8 mouse cellular contexts compared by ENCODE assay signal in genomic region chr4:133026826-133027375, GRCm38 (mm10). TPM values are rescaled to one million over a fixed set of nuclear protein-coding genes. Genes with fewer than 3 reads are reported as not detected.
A peak's percentile ranks its signal among the peaks of the same experiment; 100 is the strongest.
DNase-seq lines count a peak whose midpoint lies in the region; ATAC-seq and TF ChIP-seq lines count a peak whose summit lies in the region.

No protein-coding gene starts in this region.

- TF ChIP-seq CTCF in gastrocnemius, adult 2 months (IDR thresholded peaks at IDR 0.05), result peak; percentile 49
- TF ChIP-seq CTCF in left cerebral cortex, adult 2 months (IDR thresholded peaks at IDR 0.05), result peak; percentile 30

- H3K9me3 ChIP-seq in embryonic facial prominence, embryonic 14.5 days (ENCODE audit: control insufficient read depth, low read length), result no peaks in the 10 kb centered on the region
- H3K9me3 ChIP-seq in neural tube, embryonic 13.5 days, result no peaks in the 10 kb centered on the region

- H3K4me3 ChIP-seq in gastrocnemius, adult 2 months, result no peak overlapping the region
- no peak overlapping the region for H3K4me3 ChIP-seq in left cerebral cortex, adult 2 months
- H3K4me3 ChIP-seq in embryonic facial prominence, embryonic 14.5 days (ENCODE audit: low read depth, low read length), result no peak overlapping the region
- H3K4me3 ChIP-seq in neural tube, embryonic 13.5 days, result no peak overlapping the region

- no peak for ATAC-seq in embryonic facial prominence, embryonic 14.5 days (ENCODE audit: low read depth)
- no peak for ATAC-seq in neural tube, embryonic 13.5 days (ENCODE audit: low read depth)

- H3K4me1 ChIP-seq in embryonic facial prominence, embryonic 14.5 days (ENCODE audit: control insufficient read depth, insufficient read depth, low read length), result peaks cover 47% of the 10 kb centered on the region
- H3K4me1 ChIP-seq in neural tube, embryonic 13.5 days (replicated peaks), result peaks cover 67% of the 10 kb centered on the region

- 24% methylated on average over 2 of the region's 2 CpGs for WGBS in embryonic facial prominence, embryonic 14.5 days
- WGBS in neural tube, embryonic 13.5 days, result 23% methylated on average over 2 of the region's 2 CpGs

- H3K27ac ChIP-seq in gastrocnemius, adult 2 months, result peak overlapping the region; percentile 83
- H3K27ac ChIP-seq in left cerebral cortex, adult 2 months, result no peak overlapping the region
- peak overlapping the region; percentile 84 for H3K27ac ChIP-seq in embryonic facial prominence, embryonic 14.5 days (replicated peaks; ENCODE audit: low read depth, low read length)
- peak overlapping the region; percentile 79; the same call in 1 of the 2 replicates for H3K27ac ChIP-seq in neural tube, embryonic 13.5 days (replicated peaks)

- H3K4me2 ChIP-seq in embryonic facial prominence, embryonic 14.5 days (ENCODE audit: low read depth, low read length), result no peak overlapping the region
- H3K4me2 ChIP-seq in neural tube, embryonic 13.5 days, result no peak overlapping the region

- H3K36me3 ChIP-seq in embryonic facial prominence, embryonic 14.5 days (ENCODE audit: control insufficient read depth, insufficient read depth, low read length), result peaks cover 17% of the 10 kb centered on the region; the same call in 1 of the 2 replicates
- H3K36me3 ChIP-seq in neural tube, embryonic 13.5 days, result no peaks in the 10 kb centered on the region; the same call in 1 of the 2 replicates

- intact Hi-C loops in gastrocnemius, adult 2 months (cut with DNase I), result no loop called here
- intact Hi-C loops in left cerebral cortex, adult 2 months (cut with DNase I), result no loop called here

- no peak overlapping the region for H3K9ac ChIP-seq in embryonic facial prominence, embryonic 14.5 days (ENCODE audit: low read depth, low read length)
- H3K9ac ChIP-seq in neural tube, embryonic 13.5 days, result no peak overlapping the region

- no peak for DNase-seq in gastrocnemius, adult 2 months
- no peak for DNase-seq in gastrocnemius, postnatal 10 days
- no peak for DNase-seq in left cerebral cortex, adult 2 months (ENCODE audit: extremely low spot score in 1 of 2, low spot score in 2 of 2)
- DNase-seq in left cerebral cortex, adult 11 months (ENCODE audit: low spot score), result no peak
- DNase-seq in embryonic facial prominence, embryonic 14.5 days (ENCODE audit: low spot score), result no peak
- DNase-seq in natural killer cell, adult 2 months (ENCODE audit: low spot score in 2 of 2), result no peak
- DNase-seq in right cerebral cortex, postnatal 36 days (ENCODE audit: low spot score in 2 of 2), result no peak

- no peaks in the 10 kb centered on the region for H3K27me3 ChIP-seq in embryonic facial prominence, embryonic 14.5 days (replicated peaks; ENCODE audit: control insufficient read depth, insufficient read depth, low read length)
- no peaks in the 10 kb centered on the region for H3K27me3 ChIP-seq in neural tube, embryonic 13.5 days

RNA-seq across cellular contexts. Expression of gene Ahdc1, which starts 15.8 kb away (rescaled TPM):
- 10 to 100 TPM; 30.2 to 55.1 TPM for total RNA-seq in gastrocnemius, adult 2 months (2021)
- total RNA-seq in gastrocnemius, postnatal 10 days (2021), result 10 to 100 TPM; 58.2 to 82.8 TPM
- total RNA-seq in left cerebral cortex, adult 2 months (2021), result 100 to 1,000 TPM; 108 to 132 TPM
- polyA plus RNA-seq in embryonic facial prominence, embryonic 14.5 days (2014; fragmentation: Nextera tagmentation; extraction: Ambion mirVana), result 11.0 and 11.7 TPM in 2 replicates
- 9.4 and 9.9 TPM in 2 replicates for polyA plus RNA-seq in neural tube, embryonic 13.5 days (2015; fragmentation: Nextera tagmentation; extraction: Ambion mirVana)

RNA-seq across cellular contexts. Expression of gene Fgr, which starts 53.0 kb away (rescaled TPM):
- total RNA-seq in gastrocnemius, adult 2 months (2021), result under 1 TPM in 1 of 2 experiments, not detected in 1; 0.06 TPM
- under 1 TPM; 0.09 to 0.54 TPM for total RNA-seq in gastrocnemius, postnatal 10 days (2021)
- total RNA-seq in left cerebral cortex, adult 2 months (2021), result under 1 TPM; 0.23 TPM
- polyA plus RNA-seq in embryonic facial prominence, embryonic 14.5 days (2014; fragmentation: Nextera tagmentation; extraction: Ambion mirVana), result 0.48 and 0.85 TPM in 2 replicates
- not detected in 2 replicates for polyA plus RNA-seq in neural tube, embryonic 13.5 days (2015; fragmentation: Nextera tagmentation; extraction: Ambion mirVana)
